Mouse (Mus musculus): ENCODE data around the gene 4930558K02Rik.

GRCm38 (mm10) chr1:161925281-161925805 is 54.1 kb downstream of the 4930558K02Rik start:
- no peak for TF ChIP-seq CTCF (IDR thresholded peaks at IDR 0.05; ENCODE audit: low read depth)
- no peak for TF ChIP-seq EP300 (IDR thresholded peaks at IDR 0.05; ENCODE audit: low read depth)

Data from liver, postnatal 0 days (tissue).